Mouse (Mus musculus) limb, embryonic 14.5 days (tissue): ENCODE measurements around the gene Zfp637. TPM values are rescaled to one million over a fixed set of nuclear protein-coding genes. Genes with fewer than 3 reads are reported as not detected.

Experiments used
- ATAC-seq: fragments of 200-750 bp; cut with Nextera tagmentation; 2 replicates; pipeline ENCODE4 v1.8.0; 2017; ENCODE audit warnings: low read depth, moderate number of reproducible peaks, moderate TSS enrichment; ENCODE audit not compliant: low FRiP score
- DNase-seq: peaks from one replicate; pipeline ENCODE4 v3.0.0-alpha.2; 2015; ENCODE audit warnings: low spot score
- H3K27ac ChIP-seq: fragments of 300-500 bp; sonication (generic); replicated peaks from 2 replicates; pipeline ENCODE4 v1.5.1; 2014; ENCODE audit warnings: low read depth, mild to moderate bottlenecking, low read length, moderate library complexity, mixed read lengths
- H3K27me3 ChIP-seq: fragments of 300-500 bp; sonication (generic); 2 replicates; pipeline ENCODE4 v1.6.1; 2014; ENCODE audit warnings: low read length, mixed read lengths; ENCODE audit not compliant: control insufficient read depth, insufficient read depth
- H3K36me3 ChIP-seq: fragments of 300-500 bp; sonication (generic); 2 replicates; pipeline ENCODE4 v1.6.1; 2014; ENCODE audit warnings: mild to moderate bottlenecking, low read length, moderate library complexity, mixed read lengths; ENCODE audit not compliant: control insufficient read depth, insufficient read depth
- H3K4me1 ChIP-seq: fragments of 300-500 bp; sonication (generic); 2 replicates; pipeline ENCODE4 v1.6.1; 2014; ENCODE audit warnings: antibody characterized with exemption, low read length, mixed read lengths; ENCODE audit not compliant: control insufficient read depth, insufficient read depth
- H3K4me2 ChIP-seq: fragments of 300-500 bp; sonication (generic); replicated peaks from 2 replicates; pipeline ENCODE4 v1.6.1; 2014; ENCODE audit warnings: low read depth, mild to moderate bottlenecking, low read length, moderate library complexity; ENCODE audit not compliant: severe bottlenecking
- H3K4me3 ChIP-seq: fragments of 300-500 bp; sonication (generic); replicated peaks from 2 replicates; pipeline ENCODE4 v1.5.1; 2014; ENCODE audit warnings: low read length
- H3K9ac ChIP-seq: fragments of 300-500 bp; sonication (generic); 2 replicates; pipeline ENCODE4 v1.6.1; 2014; ENCODE audit warnings: mild to moderate bottlenecking, low read depth, low read length, moderate library complexity; ENCODE audit not compliant: severe bottlenecking
- H3K9me3 ChIP-seq: fragments of 300-500 bp; sonication (generic); 2 replicates; pipeline ENCODE4 v1.6.1; 2016; ENCODE audit warnings: low read length; ENCODE audit not compliant: control insufficient read depth
- POLR2A ChIP-seq: fragments of 200-500 bp; IDR thresholded peaks from 2 replicates; pipeline ENCODE4 v1.8.0; 2012; ENCODE audit warnings: inconsistent platforms, mild to moderate bottlenecking, moderate library complexity, borderline replicate concordance; ENCODE audit not compliant: insufficient read depth, insufficient read length; ENCODE audit errors: extremely low read depth
- WGBS: fragments of 180-500 bp; shearing (Covaris S2); extraction: QIAGEN DNeasy Blood & Tissue Kit; methylation state at CpG from one replicate; pipeline ENCODE4 v1.1.7; 2014; 5-methylcytosine and 5-hydroxymethylcytosine counted together
- polyA plus RNA-seq, 2 experiments: library from polyadenylated mRNA; depleted of rRNA in 1 of 2; stranded (reverse) in 1 of 2; unstranded in 1 of 2; fragments of >200 nt; fragmentation: Nextera tagmentation in 1 of 2; extraction: Ambion mirVana in 1 of 2; gene quantifications; 2 replicates each; pipeline versions ENCODE4 v1.2.1 to v1.2.3; 2012 to 2014

The Zfp637 gene
- polyA plus RNA-seq, 2 experiments, result 85.1 to 148 TPM

- no peak for DNase-seq
- H3K4me1 ChIP-seq, result no peaks in the 10 kb centered on the region
- H3K9me3 ChIP-seq, result no peaks in the 10 kb centered on the region
- H3K4me2 ChIP-seq, result no peak overlapping the region
- 78% methylated on average over 3 of the region's 3 CpGs for WGBS
- H3K36me3 ChIP-seq, result no peaks in the 10 kb centered on the region
- H3K4me3 ChIP-seq, result no peak overlapping the region
- no peak overlapping the region for H3K9ac ChIP-seq
- H3K27me3 ChIP-seq, result no peaks in the 10 kb centered on the region
- no peak for TF ChIP-seq POLR2A
- H3K27ac ChIP-seq, result no peak overlapping the region
- ATAC-seq, result no peak
Observed at GRCm38 (mm10) chr6:117874621-117875281, 33.8 kb downstream of the Zfp637 start.

GRCm38 (mm10) chr6:117878700-117879407, 37.9 kb downstream of the Zfp637 start:
- Histone ChIP-seq H3K4me2 (peak overlapping the region; percentile 72), H3K4me3 (peak overlapping the region; percentile 56), H3K9me3 (no peaks in the 10 kb centered on the region), H3K36me3 (no peaks in the 10 kb centered on the region), H3K27me3 (no peaks in the 10 kb centered on the region), H3K4me1 (peaks cover 4% of the 10 kb centered on the region; the same call in 1 of the 2 replicates), H3K9ac (peak overlapping the region; percentile 76), H3K27ac (peak overlapping the region; percentile 98)
- TF ChIP-seq POLR2A, result no peak; the same call in 1 of the 2 replicates
- peak; percentile 91 for DNase-seq
- peak; percentile 83 for ATAC-seq
- WGBS, result 12% methylated on average over 26 of the region's 26 CpGs

GRCm38 (mm10) chr6:117879408-117880115, 38.6 kb downstream of the Zfp637 start:
- peak; percentile 97 for DNase-seq
- Histone ChIP-seq H3K9ac (peak overlapping the region; percentile 76), H3K27ac (peak overlapping the region; percentile 98), H3K9me3 (no peaks in the 10 kb centered on the region), H3K27me3 (no peaks in the 10 kb centered on the region), H3K4me3 (peak overlapping the region; percentile 56), H3K36me3 (no peaks in the 10 kb centered on the region), H3K4me2 (peak overlapping the region; percentile 72), H3K4me1 (peaks cover 4% of the 10 kb centered on the region; the same call in 1 of the 2 replicates)
- WGBS, result 2% methylated on average over 64 of the region's 67 CpGs
- peak; percentile 94 for ATAC-seq
- peak; percentile 92 for TF ChIP-seq POLR2A

GRCm38 (mm10) chr6:117880394-117880838, 39.4 kb downstream of the Zfp637 start:
- DNase-seq (no peak), ATAC-seq (no peak)
- no peak for TF ChIP-seq POLR2A
- Histone ChIP-seq H3K4me3 (peak overlapping the region; percentile 56), H3K9ac (peak overlapping the region; percentile 76), H3K36me3 (no peaks in the 10 kb centered on the region), H3K4me2 (peak overlapping the region; percentile 72), H3K27ac (peak overlapping the region; percentile 98), H3K4me1 (peaks cover 4% of the 10 kb centered on the region; the same call in 1 of the 2 replicates), H3K9me3 (no peaks in the 10 kb centered on the region), H3K27me3 (no peaks in the 10 kb centered on the region)
- 31% methylated on average over 3 of the region's 3 CpGs for WGBS

- Histone ChIP-seq H3K4me1 (peaks cover 4% of the 10 kb centered on the region; the same call in 1 of the 2 replicates), H3K27me3 (no peaks in the 10 kb centered on the region), H3K36me3 (no peaks in the 10 kb centered on the region), H3K9me3 (no peaks in the 10 kb centered on the region), H3K9ac (no peak overlapping the region), H3K4me2 (no peak overlapping the region), H3K27ac (no peak overlapping the region), H3K4me3 (no peak overlapping the region)
- no peak for DNase-seq
- 83% methylated on average over 7 of the region's 7 CpGs for WGBS
- TF ChIP-seq POLR2A, result no peak
- ATAC-seq, result no peak
Observed at GRCm38 (mm10) chr6:117881229-117881628, 40.2 kb downstream of the Zfp637 start.
